Mouse (Mus musculus): ENCODE measurements around the gene Helb. TPM values are rescaled to one million over a fixed set of nuclear protein-coding genes. Genes with fewer than 3 reads are reported as not detected.
A peak's percentile ranks its signal among the peaks of the same experiment; 100 is the strongest.

Helb gene
- 12.1 and 12.5 TPM in 2 replicates for polyA plus RNA-seq (2014; fragmentation: Nextera tagmentation; extraction: Ambion mirVana)

DNA sequence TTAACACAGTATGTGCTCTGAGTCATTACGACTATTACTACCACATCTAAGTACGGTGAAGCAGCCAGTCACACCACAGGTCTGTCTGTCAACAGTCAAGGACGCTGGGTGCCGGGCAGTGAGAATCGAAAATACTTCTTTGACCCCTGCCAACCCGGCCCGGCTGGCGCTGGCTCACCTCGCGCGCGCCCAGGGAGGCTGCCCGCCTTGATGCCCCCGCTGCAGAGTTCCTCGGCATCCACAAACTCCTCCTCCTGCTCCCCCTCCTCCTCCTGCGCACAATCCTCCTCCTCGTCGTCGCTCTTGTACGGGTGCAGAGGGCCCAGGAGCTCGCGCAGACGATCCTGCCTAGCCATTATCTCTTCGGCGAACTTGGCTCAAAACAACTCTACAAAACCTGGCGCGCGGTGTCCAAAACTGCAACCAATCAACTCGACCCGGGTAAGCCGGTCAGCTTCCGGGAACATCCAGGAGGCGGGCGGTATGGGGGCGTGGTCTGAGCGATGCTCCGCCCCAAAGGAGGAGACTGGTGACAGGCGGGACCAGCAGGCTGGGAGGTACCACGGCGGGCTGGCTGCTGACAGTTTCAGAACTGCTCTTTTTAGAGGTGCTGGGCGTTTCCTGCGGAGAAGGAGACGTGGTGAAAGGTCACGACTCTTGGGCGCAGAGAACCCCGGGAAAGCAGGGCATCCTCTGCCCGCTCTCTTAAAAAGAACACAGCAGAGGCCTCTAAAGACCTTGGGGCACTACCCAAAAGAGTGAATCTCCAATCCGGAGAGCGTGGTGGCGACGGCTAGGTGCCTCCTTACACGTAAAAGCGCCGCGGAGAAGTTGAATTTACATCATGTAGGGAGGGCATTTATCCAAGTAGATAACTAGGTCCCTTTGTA is at the start of gene Helb:
TSS of gene Helb (minus strand) at position 481 of the 890 bp plus-strand sequence.
- Histone ChIP-seq H3K4me3 (ENCODE audit: low read depth, low read length) (peak within 1 kb of the TSS; percentile 72), H3K4me2 (peak within 1 kb of the TSS; percentile 81), H3K27me3 (replicated peaks; ENCODE audit: control insufficient read depth, insufficient read depth, low read length) (no peaks in the 10 kb centered on the region), H3K9ac (ENCODE audit: low read depth, low read length) (peak within 1 kb of the TSS; percentile 81), H3K27ac (ENCODE audit: low read depth, low read length) (peak within 1 kb of the TSS; percentile 94), H3K4me1 (replicated peaks; ENCODE audit: control insufficient read depth, insufficient read depth, low read length) (peaks cover 4% of the 10 kb centered on the region; the same call in 1 of the 2 replicates), H3K9me3 (ENCODE audit: control insufficient read depth, low read length) (no peaks in the 10 kb centered on the region), H3K36me3 (ENCODE audit: control insufficient read depth, insufficient read depth, low read length) (no peaks in the 10 kb centered on the region; the same call in 1 of the 2 replicates)
- peak; percentile 99 for ATAC-seq (replicated peaks; ENCODE audit: low FRiP score)
- 1% methylated on average over 55 of the region's 55 CpGs for WGBS
- DNase-seq (ENCODE audit: low spot score) = peak; percentile 99

DNA sequence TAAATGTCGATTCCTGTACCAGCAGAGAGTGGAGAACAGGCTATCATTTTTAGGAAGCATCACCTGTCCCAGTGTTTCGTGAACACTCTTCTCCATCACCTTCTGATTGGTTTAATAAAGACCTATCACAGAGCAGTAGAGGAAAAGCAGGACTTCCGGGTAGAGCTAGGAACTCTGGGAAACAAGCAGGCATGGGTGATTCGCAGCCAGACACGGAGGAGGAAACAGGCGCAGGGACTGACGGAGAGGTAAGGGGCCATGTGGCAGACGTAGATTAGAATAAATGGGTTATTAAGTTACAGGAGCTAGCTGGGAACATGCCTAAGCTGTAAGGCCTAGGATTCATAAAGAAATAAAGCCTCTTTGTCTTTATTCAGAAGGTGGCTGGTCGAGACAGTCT is 47.7 kb upstream of the Helb start:
- ATAC-seq (replicated peaks; ENCODE audit: low FRiP score) (no peak), DNase-seq (ENCODE audit: low spot score) (no peak)
- no peaks in the 10 kb centered on the region; the same call in 1 of the 2 replicates for H3K36me3 ChIP-seq (ENCODE audit: control insufficient read depth, insufficient read depth, low read length)
- H3K27ac ChIP-seq (ENCODE audit: low read depth, low read length) = no peak overlapping the region
- no peaks in the 10 kb centered on the region for H3K9me3 ChIP-seq (ENCODE audit: control insufficient read depth, low read length)
- no peak overlapping the region for H3K9ac ChIP-seq (ENCODE audit: low read depth, low read length)
- H3K4me2 ChIP-seq = no peak overlapping the region
- H3K4me1 ChIP-seq (replicated peaks; ENCODE audit: control insufficient read depth, insufficient read depth, low read length) = no peaks in the 10 kb centered on the region
- WGBS = 81% methylated on average over 9 of the region's 9 CpGs
- H3K4me3 ChIP-seq (ENCODE audit: low read depth, low read length) = no peak overlapping the region
- H3K27me3 ChIP-seq (replicated peaks; ENCODE audit: control insufficient read depth, insufficient read depth, low read length) = no peaks in the 10 kb centered on the region

DNA sequence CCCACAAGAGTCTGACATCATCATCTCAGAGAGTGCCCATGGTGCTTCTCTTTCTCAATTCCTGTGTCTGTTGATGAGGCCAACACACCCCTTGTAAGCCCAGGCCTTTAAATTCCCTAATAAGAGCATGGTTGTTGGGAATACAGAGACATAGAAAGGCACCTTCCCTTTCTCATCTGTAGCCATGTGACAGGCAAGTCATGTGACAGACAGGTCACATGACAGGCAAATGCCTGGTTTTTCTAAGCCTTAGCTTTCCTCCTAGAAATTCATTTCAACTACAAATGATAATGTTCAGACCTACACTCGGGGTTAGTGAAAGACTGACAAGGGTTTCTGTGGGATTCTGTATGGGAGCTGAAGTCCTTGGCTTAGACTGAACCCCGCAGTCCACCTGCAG is 41.1 kb upstream of the Helb start:
- Histone ChIP-seq H3K27me3 (replicated peaks; ENCODE audit: control insufficient read depth, insufficient read depth, low read length) (no peaks in the 10 kb centered on the region), H3K9me3 (ENCODE audit: control insufficient read depth, low read length) (peaks cover 3% of the 10 kb centered on the region; the same call in 1 of the 2 replicates), H3K4me3 (ENCODE audit: low read depth, low read length) (no peak overlapping the region), H3K4me1 (replicated peaks; ENCODE audit: control insufficient read depth, insufficient read depth, low read length) (no peaks in the 10 kb centered on the region), H3K36me3 (ENCODE audit: control insufficient read depth, insufficient read depth, low read length) (no peaks in the 10 kb centered on the region), H3K9ac (ENCODE audit: low read depth, low read length) (no peak overlapping the region), H3K27ac (ENCODE audit: low read depth, low read length) (no peak overlapping the region), H3K4me2 (no peak overlapping the region)
- DNase-seq (ENCODE audit: low spot score) (no peak), ATAC-seq (replicated peaks; ENCODE audit: low FRiP score) (no peak)
- WGBS = 80% methylated on average over 2 of the region's 2 CpGs

DNA sequence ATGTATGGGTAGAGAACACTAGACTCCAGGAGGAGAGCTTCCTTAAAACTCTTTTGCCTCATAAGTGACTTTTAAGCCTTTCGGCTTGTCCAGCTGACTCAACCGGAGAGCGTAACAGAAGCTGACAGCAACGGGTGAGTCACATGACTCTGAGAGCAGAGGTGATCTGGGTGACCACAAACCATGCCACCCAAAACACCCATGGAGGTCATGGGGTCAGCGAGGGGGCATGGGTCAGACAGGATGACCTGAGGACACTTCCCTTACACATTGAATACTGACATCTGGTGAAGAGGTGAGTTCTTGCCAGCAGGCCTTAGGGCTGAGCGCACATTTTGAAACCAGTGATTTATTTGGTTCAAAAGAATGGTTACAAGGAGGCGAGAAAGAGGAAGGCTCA is 38.9 kb upstream of the Helb start:
- ATAC-seq (replicated peaks; ENCODE audit: low FRiP score) = no peak
- 87% methylated on average over 7 of the region's 7 CpGs for WGBS
- DNase-seq (ENCODE audit: low spot score) = no peak
- no peak overlapping the region for H3K27ac ChIP-seq (ENCODE audit: low read depth, low read length)
- no peaks in the 10 kb centered on the region for H3K4me1 ChIP-seq (replicated peaks; ENCODE audit: control insufficient read depth, insufficient read depth, low read length)
- H3K36me3 ChIP-seq (ENCODE audit: control insufficient read depth, insufficient read depth, low read length) = no peaks in the 10 kb centered on the region
- H3K4me2 ChIP-seq = no peak overlapping the region
- H3K4me3 ChIP-seq (ENCODE audit: low read depth, low read length) = no peak overlapping the region
- H3K27me3 ChIP-seq (replicated peaks; ENCODE audit: control insufficient read depth, insufficient read depth, low read length) = no peaks in the 10 kb centered on the region
- H3K9ac ChIP-seq (ENCODE audit: low read depth, low read length) = no peak overlapping the region
- H3K9me3 ChIP-seq (ENCODE audit: control insufficient read depth, low read length) = peaks cover 3% of the 10 kb centered on the region; the same call in 1 of the 2 replicates

DNA sequence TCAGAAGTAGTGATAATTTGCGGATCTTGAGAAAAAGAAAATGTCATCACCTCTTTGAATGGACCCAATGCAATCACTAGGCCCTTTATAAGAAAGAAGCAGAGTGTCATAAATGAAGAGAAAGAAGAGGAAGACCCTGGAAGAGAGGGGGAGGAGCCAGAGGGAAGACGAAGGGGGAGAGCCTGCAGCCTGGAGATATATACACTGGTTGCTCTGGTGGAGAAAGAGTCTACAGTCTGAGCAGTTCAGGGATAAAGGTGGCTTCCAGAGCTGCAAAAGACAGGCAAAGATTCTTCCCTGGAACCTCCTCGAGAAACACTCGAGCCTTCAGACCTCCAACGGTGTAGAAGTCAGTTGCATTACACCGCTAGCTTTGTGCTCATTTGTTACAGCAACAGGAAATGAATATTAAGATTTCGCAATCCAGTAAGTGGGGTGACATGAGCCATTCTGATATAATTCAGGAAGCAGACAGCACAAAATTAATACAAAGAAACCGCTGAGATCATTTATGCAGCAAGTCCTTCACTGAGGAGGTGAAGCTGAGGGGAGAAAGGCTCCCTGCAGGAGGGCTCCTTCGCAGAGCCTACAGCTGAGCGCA is 28.2 kb upstream of the Helb start:
- no peaks in the 10 kb centered on the region for H3K4me1 ChIP-seq (replicated peaks; ENCODE audit: control insufficient read depth, insufficient read depth, low read length)
- WGBS = 65% methylated on average over 10 of the region's 10 CpGs
- no peak for ATAC-seq (replicated peaks; ENCODE audit: low FRiP score)
- no peak overlapping the region for H3K4me3 ChIP-seq (ENCODE audit: low read depth, low read length)
- H3K27ac ChIP-seq (ENCODE audit: low read depth, low read length) = no peak overlapping the region
- no peak overlapping the region for H3K4me2 ChIP-seq
- no peak for DNase-seq (ENCODE audit: low spot score)
- H3K9ac ChIP-seq (ENCODE audit: low read depth, low read length) = no peak overlapping the region
- H3K27me3 ChIP-seq (replicated peaks; ENCODE audit: control insufficient read depth, insufficient read depth, low read length) = no peaks in the 10 kb centered on the region
- no peaks in the 10 kb centered on the region for H3K36me3 ChIP-seq (ENCODE audit: control insufficient read depth, insufficient read depth, low read length)
- no peaks in the 10 kb centered on the region for H3K9me3 ChIP-seq (ENCODE audit: control insufficient read depth, low read length)

DNA sequence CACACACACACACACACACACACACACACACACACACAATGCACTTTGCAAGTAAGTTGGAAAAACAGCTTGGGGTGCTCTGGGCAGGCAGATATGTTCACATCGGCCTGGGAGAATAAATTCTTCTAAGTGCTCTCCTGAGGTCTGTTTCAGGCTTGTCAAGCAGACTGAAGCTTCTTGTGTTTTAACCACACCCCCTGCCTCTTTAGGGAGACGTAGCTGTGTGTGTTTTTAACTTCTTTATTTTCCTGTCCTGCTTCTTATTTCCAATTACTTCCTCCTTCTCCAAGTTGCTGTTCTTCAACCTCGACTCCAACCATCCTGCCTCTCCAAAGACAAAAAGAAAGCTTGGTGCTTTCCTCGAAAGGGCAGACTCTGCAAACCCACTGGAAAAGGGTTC is 27.4 kb upstream of the Helb start:
- WGBS = 55% methylated on average over 4 of the region's 4 CpGs
- no peak for ATAC-seq (replicated peaks; ENCODE audit: low FRiP score)

DNA sequence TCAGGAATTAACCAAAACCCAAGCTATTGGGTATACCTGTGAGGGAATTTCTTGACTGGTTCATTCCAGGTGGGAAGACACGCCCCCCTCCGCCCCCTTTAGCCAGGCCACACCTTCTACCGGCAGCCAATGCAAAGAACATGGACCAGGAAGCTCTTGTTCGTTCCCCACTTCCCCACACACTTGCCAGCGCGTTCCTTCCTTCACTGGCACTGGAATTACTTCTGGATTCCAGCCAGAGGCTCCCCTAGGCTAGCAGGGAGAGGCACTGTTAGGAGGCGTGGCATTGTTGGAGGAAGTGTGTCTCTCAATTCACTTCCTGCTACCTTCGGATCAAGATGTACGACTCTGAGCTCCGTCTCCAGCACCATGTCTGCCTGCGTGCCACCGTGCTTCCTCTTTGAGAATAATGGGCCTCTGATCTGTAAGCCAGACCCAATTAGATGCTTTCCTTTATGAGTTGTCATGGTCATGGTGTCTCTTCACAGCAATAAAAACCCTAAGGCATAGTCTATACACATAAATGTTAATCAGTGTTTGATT is 23.3 kb upstream of the Helb start:
- Histone ChIP-seq H3K4me3 (ENCODE audit: low read depth, low read length) (no peak overlapping the region), H3K9ac (ENCODE audit: low read depth, low read length) (no peak overlapping the region), H3K9me3 (ENCODE audit: control insufficient read depth, low read length) (no peaks in the 10 kb centered on the region), H3K4me1 (replicated peaks; ENCODE audit: control insufficient read depth, insufficient read depth, low read length) (no peaks in the 10 kb centered on the region), H3K4me2 (no peak overlapping the region), H3K27ac (ENCODE audit: low read depth, low read length) (no peak overlapping the region), H3K36me3 (ENCODE audit: control insufficient read depth, insufficient read depth, low read length) (no peaks in the 10 kb centered on the region), H3K27me3 (replicated peaks; ENCODE audit: control insufficient read depth, insufficient read depth, low read length) (no peaks in the 10 kb centered on the region)
- DNase-seq (ENCODE audit: low spot score) (no peak), ATAC-seq (replicated peaks; ENCODE audit: low FRiP score) (no peak)
- WGBS = 71% methylated on average over 12 of the region's 12 CpGs

More for the DNA sequence above, 27.4 kb upstream of the Helb start:
- Histone ChIP-seq H3K27ac (ENCODE audit: low read depth, low read length) (no peak overlapping the region), H3K4me1 (replicated peaks; ENCODE audit: control insufficient read depth, insufficient read depth, low read length) (no peaks in the 10 kb centered on the region), H3K27me3 (replicated peaks; ENCODE audit: control insufficient read depth, insufficient read depth, low read length) (no peaks in the 10 kb centered on the region), H3K9me3 (ENCODE audit: control insufficient read depth, low read length) (no peaks in the 10 kb centered on the region), H3K36me3 (ENCODE audit: control insufficient read depth, insufficient read depth, low read length) (no peaks in the 10 kb centered on the region), H3K4me2 (no peak overlapping the region), H3K4me3 (ENCODE audit: low read depth, low read length) (no peak overlapping the region), H3K9ac (ENCODE audit: low read depth, low read length) (no peak overlapping the region)
- DNase-seq (ENCODE audit: low spot score) = no peak

DNA sequence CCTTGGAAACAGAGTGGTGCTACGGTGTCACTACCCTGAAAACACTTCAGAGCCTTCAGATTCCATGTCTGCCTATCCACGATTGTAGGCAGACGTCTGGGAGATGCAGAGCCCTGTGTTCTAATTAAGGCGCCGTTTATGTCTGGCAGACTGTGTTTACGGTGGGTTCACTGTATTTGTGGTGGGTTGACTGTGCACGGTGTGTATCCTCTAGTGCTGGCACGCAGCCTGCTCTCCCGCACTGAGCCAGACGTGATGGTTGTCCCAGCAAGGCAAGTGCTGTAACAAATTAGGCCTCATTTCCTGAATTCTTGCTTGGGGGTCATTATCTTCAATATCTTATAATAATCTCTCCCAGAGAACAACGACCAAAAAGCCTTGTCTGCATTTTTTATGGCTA is 20.9 kb upstream of the Helb start:
- Histone ChIP-seq H3K4me2 (no peak overlapping the region), H3K9ac (ENCODE audit: low read depth, low read length) (no peak overlapping the region), H3K36me3 (ENCODE audit: control insufficient read depth, insufficient read depth, low read length) (no peaks in the 10 kb centered on the region), H3K27me3 (replicated peaks; ENCODE audit: control insufficient read depth, insufficient read depth, low read length) (no peaks in the 10 kb centered on the region), H3K9me3 (ENCODE audit: control insufficient read depth, low read length) (no peaks in the 10 kb centered on the region), H3K4me1 (replicated peaks; ENCODE audit: control insufficient read depth, insufficient read depth, low read length) (no peaks in the 10 kb centered on the region), H3K4me3 (ENCODE audit: low read depth, low read length) (no peak overlapping the region), H3K27ac (ENCODE audit: low read depth, low read length) (no peak overlapping the region)
- 67% methylated on average over 11 of the region's 11 CpGs for WGBS
- ATAC-seq (replicated peaks; ENCODE audit: low FRiP score) (no peak), DNase-seq (ENCODE audit: low spot score) (no peak)
